Mouse (Mus musculus) midbrain, embryonic 12.5 days (tissue): ENCODE results near the gene Ablim1. TPM values are rescaled to one million over a fixed set of nuclear protein-coding genes. Genes with fewer than 3 reads are reported as not detected.

ENCODE experiments used
- ATAC-seq: fragments of 200-750 bp; cut with Nextera tagmentation; 2 replicates; pipeline ENCODE4 v1.8.0; 2017; ENCODE audit warnings: low read depth, moderate TSS enrichment, moderate library complexity; ENCODE audit not compliant: low FRiP score
- H3K27ac ChIP-seq: fragments of 300-500 bp; sonication (generic); replicated peaks from 2 replicates; pipeline ENCODE4 v1.5.1; 2016; ENCODE audit warnings: mild to moderate bottlenecking
- H3K27me3 ChIP-seq: fragments of 300-500 bp; sonication (generic); 2 replicates; pipeline ENCODE4 v1.6.1; 2016; ENCODE audit warnings: mild to moderate bottlenecking
- H3K36me3 ChIP-seq: fragments of 300-500 bp; sonication (generic); 2 replicates; pipeline ENCODE4 v1.6.1; 2016
- H3K4me1 ChIP-seq: fragments of 300-500 bp; sonication (generic); 2 replicates; pipeline ENCODE4 v1.6.1; 2016
- H3K4me2 ChIP-seq: fragments of 300-500 bp; sonication (generic); replicated peaks from 2 replicates; pipeline ENCODE4 v1.6.1; 2016; ENCODE audit warnings: mild to moderate bottlenecking, moderate library complexity
- H3K4me3 ChIP-seq: fragments of 300-500 bp; sonication (generic); 2 replicates; pipeline ENCODE4 v1.5.1; 2016; ENCODE audit warnings: mild to moderate bottlenecking
- H3K9ac ChIP-seq: fragments of 300-500 bp; sonication (generic); replicated peaks from 2 replicates; pipeline ENCODE4 v1.6.1; 2016; ENCODE audit warnings: mild to moderate bottlenecking, moderate library complexity
- H3K9me3 ChIP-seq: fragments of 300-500 bp; sonication (generic); 2 replicates; pipeline ENCODE4 v1.6.1; 2016; ENCODE audit warnings: mild to moderate bottlenecking
- WGBS: fragments of 180-500 bp; shearing (Covaris S2); methylation state at CpG from one replicate; pipeline ENCODE4 v1.1.7; 2016; 5-methylcytosine and 5-hydroxymethylcytosine counted together
- polyA plus RNA-seq: library from polyadenylated mRNA; unstranded; fragments of >200 nt; fragmentation: Nextera tagmentation; extraction: Ambion mirVana; gene quantifications from 2 replicates; pipeline ENCODE4 v1.2.1, GENCODE M21; 2016

Gene Ablim1
- polyA plus RNA-seq, 1 experiment from 2014 or later, result 24.0 TPM

- no peaks in the 10 kb centered on the region for H3K27me3 ChIP-seq
- H3K27ac ChIP-seq, result no peak overlapping the region
- no peaks in the 10 kb centered on the region for H3K4me1 ChIP-seq
- no peak overlapping the region for H3K4me3 ChIP-seq
- WGBS, result 92% methylated on average over 5 of the region's 5 CpGs
- ATAC-seq, result no peak
- no peak overlapping the region for H3K9ac ChIP-seq
- no peaks in the 10 kb centered on the region for H3K9me3 ChIP-seq
- no peak overlapping the region for H3K4me2 ChIP-seq
- no peaks in the 10 kb centered on the region for H3K36me3 ChIP-seq
These were observed 65.9 kb downstream of the Ablim1 start for GRCm38 (mm10) chr19:57248781-57249180.

GRCm38 (mm10) chr19:57247221-57247620 is 67.5 kb downstream of the Ablim1 start:
- Histone ChIP-seq H3K36me3 (no peaks in the 10 kb centered on the region), H3K9me3 (no peaks in the 10 kb centered on the region), H3K4me3 (no peak overlapping the region), H3K27me3 (no peaks in the 10 kb centered on the region), H3K9ac (no peak overlapping the region), H3K27ac (no peak overlapping the region), H3K4me1 (no peaks in the 10 kb centered on the region), H3K4me2 (no peak overlapping the region)
- 88% methylated on average over 8 of the region's 8 CpGs for WGBS
- no peak for ATAC-seq

GRCm38 (mm10) chr19:57244281-57244680 is 70.4 kb downstream of the Ablim1 start:
- no peaks in the 10 kb centered on the region for H3K9me3 ChIP-seq
- 72% methylated on average over 7 of the region's 7 CpGs for WGBS
- H3K4me3 ChIP-seq, result no peak overlapping the region
- no peak overlapping the region for H3K27ac ChIP-seq
- H3K9ac ChIP-seq, result no peak overlapping the region
- ATAC-seq, result no peak
- H3K27me3 ChIP-seq, result no peaks in the 10 kb centered on the region
- no peaks in the 10 kb centered on the region for H3K4me1 ChIP-seq
- H3K36me3 ChIP-seq, result no peaks in the 10 kb centered on the region
- no peak overlapping the region for H3K4me2 ChIP-seq

GRCm38 (mm10) chr19:57243606-57244005 is 71.1 kb downstream of the Ablim1 start:
- Histone ChIP-seq H3K36me3 (no peaks in the 10 kb centered on the region), H3K9ac (no peak overlapping the region), H3K4me1 (no peaks in the 10 kb centered on the region), H3K27me3 (no peaks in the 10 kb centered on the region), H3K27ac (no peak overlapping the region), H3K9me3 (no peaks in the 10 kb centered on the region), H3K4me3 (no peak overlapping the region), H3K4me2 (no peak overlapping the region)
- no peak for ATAC-seq
- WGBS, result 92% methylated on average over 8 of the region's 8 CpGs

GRCm38 (mm10) chr19:57243191-57243590 is 71.5 kb downstream of the Ablim1 start:
- H3K4me3 ChIP-seq, result no peak overlapping the region
- H3K36me3 ChIP-seq, result no peaks in the 10 kb centered on the region
- H3K4me1 ChIP-seq, result no peaks in the 10 kb centered on the region
- 86% methylated on average over 12 of the region's 12 CpGs for WGBS
- no peak overlapping the region for H3K9ac ChIP-seq
- H3K9me3 ChIP-seq, result no peaks in the 10 kb centered on the region
- H3K27me3 ChIP-seq, result no peaks in the 10 kb centered on the region
- no peak overlapping the region for H3K4me2 ChIP-seq
- no peak for ATAC-seq
- H3K27ac ChIP-seq, result no peak overlapping the region

- Histone ChIP-seq H3K4me1 (no peaks in the 10 kb centered on the region), H3K27me3 (no peaks in the 10 kb centered on the region), H3K9ac (no peak overlapping the region), H3K36me3 (no peaks in the 10 kb centered on the region), H3K27ac (no peak overlapping the region), H3K9me3 (no peaks in the 10 kb centered on the region), H3K4me2 (no peak overlapping the region), H3K4me3 (no peak overlapping the region)
- ATAC-seq, result no peak
- 79% methylated on average over 10 of the region's 10 CpGs for WGBS
These were observed 73.1 kb downstream of the Ablim1 start for GRCm38 (mm10) chr19:57241363-57242192.

GRCm38 (mm10) chr19:57240259-57240658 is 74.5 kb downstream of the Ablim1 start:
- no peak overlapping the region for H3K4me2 ChIP-seq
- H3K9me3 ChIP-seq, result no peaks in the 10 kb centered on the region
- H3K27me3 ChIP-seq, result no peaks in the 10 kb centered on the region
- no peak overlapping the region for H3K9ac ChIP-seq
- WGBS, result 82% methylated on average over 6 of the region's 6 CpGs
- ATAC-seq, result no peak
- H3K36me3 ChIP-seq, result no peaks in the 10 kb centered on the region
- no peak overlapping the region for H3K27ac ChIP-seq
- no peaks in the 10 kb centered on the region for H3K4me1 ChIP-seq
- no peak overlapping the region for H3K4me3 ChIP-seq

GRCm38 (mm10) chr19:57239176-57239784 is 75.4 kb downstream of the Ablim1 start:
- 86% methylated on average over 11 of the region's 11 CpGs for WGBS
- no peak for ATAC-seq
- Histone ChIP-seq H3K4me3 (no peak overlapping the region), H3K27me3 (no peaks in the 10 kb centered on the region), H3K9me3 (no peaks in the 10 kb centered on the region), H3K4me2 (no peak overlapping the region), H3K27ac (no peak overlapping the region), H3K9ac (no peak overlapping the region), H3K36me3 (no peaks in the 10 kb centered on the region), H3K4me1 (no peaks in the 10 kb centered on the region)

GRCm38 (mm10) chr19:57238461-57238860 is 76.3 kb downstream of the Ablim1 start:
- no peak overlapping the region for H3K4me3 ChIP-seq
- ATAC-seq, result no peak
- 77% methylated on average over 7 of the region's 7 CpGs for WGBS
- no peaks in the 10 kb centered on the region for H3K4me1 ChIP-seq
- H3K9me3 ChIP-seq, result no peaks in the 10 kb centered on the region
- no peaks in the 10 kb centered on the region for H3K36me3 ChIP-seq
- H3K27ac ChIP-seq, result no peak overlapping the region
- H3K9ac ChIP-seq, result no peak overlapping the region
- no peaks in the 10 kb centered on the region for H3K27me3 ChIP-seq
- H3K4me2 ChIP-seq, result no peak overlapping the region

GRCm38 (mm10) chr19:57237534-57237933 is 77.2 kb downstream of the Ablim1 start:
- 74% methylated on average over 6 of the region's 6 CpGs for WGBS
- ATAC-seq, result no peak
- Histone ChIP-seq H3K9me3 (no peaks in the 10 kb centered on the region), H3K27me3 (no peaks in the 10 kb centered on the region), H3K4me1 (no peaks in the 10 kb centered on the region), H3K4me2 (no peak overlapping the region), H3K36me3 (no peaks in the 10 kb centered on the region), H3K4me3 (no peak overlapping the region), H3K27ac (no peak overlapping the region), H3K9ac (no peak overlapping the region)

GRCm38 (mm10) chr19:57236647-57237046 is 78.1 kb downstream of the Ablim1 start:
- no peaks in the 10 kb centered on the region for H3K36me3 ChIP-seq
- H3K4me3 ChIP-seq, result no peak overlapping the region
- no peaks in the 10 kb centered on the region for H3K4me1 ChIP-seq
- WGBS, result 71% methylated on average over 15 of the region's 15 CpGs
- H3K27ac ChIP-seq, result no peak overlapping the region
- H3K9ac ChIP-seq, result no peak overlapping the region
- H3K9me3 ChIP-seq, result no peaks in the 10 kb centered on the region
- ATAC-seq, result no peak
- H3K4me2 ChIP-seq, result no peak overlapping the region
- no peaks in the 10 kb centered on the region for H3K27me3 ChIP-seq

- Histone ChIP-seq H3K36me3 (no peaks in the 10 kb centered on the region), H3K4me2 (no peak overlapping the region), H3K27ac (no peak overlapping the region), H3K4me3 (no peak overlapping the region), H3K9me3 (no peaks in the 10 kb centered on the region), H3K27me3 (no peaks in the 10 kb centered on the region), H3K4me1 (no peaks in the 10 kb centered on the region), H3K9ac (no peak overlapping the region)
- 85% methylated on average over 2 of the region's 2 CpGs for WGBS
- ATAC-seq, result no peak
These were observed 78.8 kb downstream of the Ablim1 start for GRCm38 (mm10) chr19:57235931-57236330.
